23 mouse cellular contexts compared by ENCODE assay signal in the genomic region with DNA sequence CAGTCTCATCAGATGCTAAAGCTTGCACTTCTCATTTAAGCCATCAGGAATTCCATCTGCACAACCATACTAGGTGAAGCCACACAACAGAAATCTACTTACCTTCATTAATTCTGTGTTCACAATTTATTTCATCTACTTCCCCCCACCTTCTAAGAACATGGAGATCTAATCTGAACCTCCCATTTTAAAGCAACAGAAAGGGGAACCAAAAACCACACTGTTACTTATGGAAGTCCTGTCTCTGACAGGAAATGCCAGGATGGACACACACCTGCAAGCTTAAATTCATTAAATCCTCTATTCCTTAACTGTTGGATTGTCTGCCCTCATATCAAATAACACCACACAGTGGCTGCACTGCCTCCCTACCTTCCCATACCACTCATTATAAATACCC. TPM values are rescaled to one million over a fixed set of nuclear protein-coding genes. Genes with fewer than 3 reads are reported as not detected.
DNase-seq lines count a peak whose midpoint lies in the region; ATAC-seq and TF ChIP-seq lines count a peak whose summit lies in the region.
"Had no signal": no experiment of that assay in that cellular context is flagged by ENCODE, and none has a peak within 500 bp of the region (broad histone marks: within the 10 kb centered on the region; RNA-seq: fewer than 3 reads in every experiment).

No protein-coding gene starts in this region.

- peak; percentile 86 for ATAC-seq in granulocyte monocyte progenitor cell, adult 5-6 weeks (replicated peaks; ENCODE audit: poor library complexity, severe bottlenecking)
- ATAC-seq in monocyte, adult 5-6 weeks (replicated peaks; ENCODE audit: insufficient number of reproducible peaks, low FRiP score, low TSS enrichment, poor library complexity, severe bottlenecking), result peak; percentile 53; the same call in 1 of the 2 replicates
- no peak for ATAC-seq in intestine, postnatal 0 days
- ATAC-seq: CD4-positive, CD25-positive, alpha-beta regulatory T cell, adult 4 months; forebrain, embryonic 14.5 days; forebrain, postnatal 0 days had no signal

- no peaks in the 10 kb centered on the region for H3K9me3 ChIP-seq in MEL (replicated peaks; ENCODE audit: insufficient read depth, low read length)
- no peaks in the 10 kb centered on the region for H3K9me3 ChIP-seq in intestine, postnatal 0 days (ENCODE audit: control insufficient read depth)
- H3K9me3 ChIP-seq: embryonic facial prominence, embryonic 12.5 days; embryonic facial prominence, embryonic 15.5 days; heart, embryonic 10.5 days; heart, embryonic 13.5 days; hindbrain, embryonic 12.5 days; hindbrain, embryonic 15.5 days had no signal

- H3K9ac ChIP-seq in MEL (ENCODE audit: control insufficient read depth, low read depth, low read length, poor library complexity, severe bottlenecking), result no peak overlapping the region
- H3K9ac ChIP-seq in intestine, postnatal 0 days (ENCODE audit: low read depth, low read length), result no peak overlapping the region
- H3K9ac ChIP-seq: embryonic facial prominence, embryonic 12.5 days; embryonic facial prominence, embryonic 15.5 days; forebrain, postnatal 0 days; heart, embryonic 13.5 days; hindbrain, embryonic 12.5 days; hindbrain, embryonic 15.5 days had no signal

- H3K4me1 ChIP-seq in MEL (ENCODE audit: control insufficient read depth in 1 of 2, insufficient read depth in 2 of 2, low read length in 2 of 2), result peaks cover 9 to 21% of the 10 kb centered on the region in 2 experiments
- H3K4me1 ChIP-seq in intestine, postnatal 0 days (replicated peaks; ENCODE audit: control insufficient read depth, insufficient read depth, low read length), result no peaks in the 10 kb centered on the region; the same call in 1 of the 2 replicates
- H3K4me1 ChIP-seq: hindbrain, embryonic 12.5 days; hindbrain, embryonic 15.5 days had no signal

- peak; percentile 46 to 66 for TF ChIP-seq EP300 in MEL (IDR thresholded peaks at IDR 0.05; ENCODE audit: low read depth in 1 of 2, low read length in 2 of 2)

- no peaks in the 10 kb centered on the region for H3K27me3 ChIP-seq in MEL (ENCODE audit: control insufficient read depth in 1 of 2, insufficient read depth in 2 of 2, low read length in 2 of 2)
- no peaks in the 10 kb centered on the region for H3K27me3 ChIP-seq in intestine, postnatal 0 days (replicated peaks; ENCODE audit: control insufficient read depth, insufficient read depth, low read length)
- H3K27me3 ChIP-seq: embryonic facial prominence, embryonic 12.5 days; embryonic facial prominence, embryonic 15.5 days; heart, embryonic 13.5 days; hindbrain, embryonic 12.5 days; hindbrain, embryonic 15.5 days had no signal

- H3K4me3 ChIP-seq in MEL (ENCODE audit: control insufficient read depth in 1 of 2, insufficient read depth in 1 of 2, low read depth in 2 of 2, low read length in 2 of 2), result no peak overlapping the region
- no peak overlapping the region for H3K4me3 ChIP-seq in intestine, postnatal 0 days (ENCODE audit: low read depth, low read length)
- H3K4me3 ChIP-seq: embryonic facial prominence, embryonic 12.5 days; embryonic facial prominence, embryonic 15.5 days; gastrocnemius, adult 2 months; heart, embryonic 10.5 days; heart, embryonic 13.5 days; hindbrain, embryonic 12.5 days; hindbrain, embryonic 15.5 days had no signal

- DNase-seq in 416B (ENCODE audit: low read depth) (peak; percentile 53), MEL (ENCODE audit: low read depth, low spot score) (peak; percentile 71)
- DNase-seq in heart, adult 9 months (ENCODE audit: low spot score in 2 of 2), result no peak
- no peak for DNase-seq in cerebellum, postnatal 25 days
- DNase-seq: adrenal gland, adult 2 months; adrenal gland, postnatal 14 days; cerebellum, adult 11 months; cerebellum, adult 9-11 months; forebrain, postnatal 0 days; gastrocnemius, adult 2 months; gastrocnemius, postnatal 14 days; heart, adult 18-20 months had no signal

- TF ChIP-seq CTCF in MEL (IDR thresholded peaks at IDR 0.05 in 2 of 3, conservative IDR thresholded peaks at IDR 0.05 in 1 of 3; ENCODE audit: control insufficient read depth in 1 of 3, insufficient read depth in 1 of 3, low read depth in 2 of 3, low read length in 3 of 3, poor library complexity in 1 of 3, severe bottlenecking in 1 of 3), result no peak
- no peak for TF ChIP-seq CTCF in intestine, postnatal 0 days (IDR thresholded peaks at IDR 0.05; ENCODE audit: low read depth)

- peaks cover 30% of the 10 kb centered on the region for H3K79me2 ChIP-seq in MEL (ENCODE audit: control insufficient read depth, insufficient read depth, low read length, poor library complexity)

- H3K36me3 ChIP-seq in MEL (ENCODE audit: control insufficient read depth in 1 of 2, insufficient read depth in 2 of 2, low read length in 2 of 2), result peaks cover 8 to 22% of the 10 kb centered on the region in 2 experiments
- H3K36me3 ChIP-seq in intestine, postnatal 0 days (ENCODE audit: control insufficient read depth, insufficient read depth), result peaks cover 6% of the 10 kb centered on the region; the same call in 1 of the 2 replicates
- H3K36me3 ChIP-seq: hindbrain, embryonic 15.5 days had no signal

- peak overlapping the region; percentile 24; the same call in 1 of the 2 replicates for H3K27ac ChIP-seq in MEL (ENCODE audit: control insufficient read depth, low read depth, low read length)
- H3K27ac ChIP-seq in intestine, postnatal 0 days (ENCODE audit: low read depth, low read length), result no peak overlapping the region
- H3K27ac ChIP-seq: embryonic facial prominence, embryonic 12.5 days; embryonic facial prominence, embryonic 15.5 days; gastrocnemius, adult 2 months; heart, embryonic 10.5 days; heart, embryonic 13.5 days; hindbrain, embryonic 12.5 days; hindbrain, embryonic 15.5 days had no signal

- TF ChIP-seq RAD21 in MEL (IDR thresholded peaks at IDR 0.05; ENCODE audit: low read depth, low read length), result no peak

- H3K4me2 ChIP-seq in intestine, postnatal 0 days (replicated peaks; ENCODE audit: low read depth), result no peak overlapping the region
- H3K4me2 ChIP-seq: embryonic facial prominence, embryonic 12.5 days; embryonic facial prominence, embryonic 15.5 days; heart, embryonic 13.5 days; hindbrain, embryonic 12.5 days; hindbrain, embryonic 15.5 days had no signal

- no peak for TF ChIP-seq POLR2A in MEL (IDR thresholded peaks at IDR 0.05; ENCODE audit: control insufficient read depth in 1 of 2, insufficient read depth in 1 of 2, low read depth in 1 of 2, low read length in 2 of 2, poor library complexity in 1 of 2)

TF ChIP-seq in MEL, 35 proteins besides CTCF, POLR2A, EP300 and RAD21:
- TF ChIP-seq ZNF384 (IDR thresholded peaks at IDR 0.05; ENCODE audit: low read depth, low read length) (no peak), RCOR1 (IDR thresholded peaks at IDR 0.05; ENCODE audit: low read depth, low read length) (0 out of 2 replicates have a peak, but pooled peaks have one; percentile 23), GATA1 (IDR thresholded peaks at IDR 0.05; ENCODE audit: low read depth, low read length) (peak; percentile 59; the same call in 1 of the 2 replicates)

RNA-seq across cellular contexts. Expression of a gene that starts 35.0 kb away (rescaled TPM):
- 7.7 and 8.8 TPM in 2 replicates for total RNA-seq in MEL (2012; rRNA removed)
- 10 to 100 TPM in 1 of 2 experiments, not detected in 1; 21.5 TPM for polyA plus RNA-seq in MEL (2012; ENCODE audit: insufficient read depth in 1 of 2, insufficient read length in 2 of 2, low read depth in 1 of 2, low replicate concordance in 2 of 2, missing spikeins in 1 of 2)
- 44.4 and 57.8 TPM in 2 replicates for total RNA-seq in granulocyte monocyte progenitor cell, adult 5-6 weeks (2014; fragmentation: Nextera tagmentation)
- 19.0 and 38.3 TPM in 2 replicates for total RNA-seq in granulocyte monocyte progenitor cell, adult 5-6 weeks (2017)
- 43.1 to 75.7 TPM (median 52.9 TPM) in 3 replicates for total RNA-seq in monocyte, adult 5-6 weeks (2017)
- 22.0 and 22.7 TPM in 2 replicates for polyA plus RNA-seq in intestine, postnatal 0 days (2015; fragmentation: Nextera tagmentation; extraction: Ambion mirVana)

Comparison
In these comparisons a context has a peak if more than half of its experiments do, and no peak if none do; other contexts are left out.
1. DNase-seq: peak in 416B (single experiment) and MEL (single experiment); none in heart, adult 9 months (0 of 2) and cerebellum, postnatal 25 days (0 of 2).